Mouse (Mus musculus) small intestine, adult 2 months (tissue): ENCODE measurements at regions not wholly inside any gene's neighbourhood (a gene's known extent, or its start where the extent isn't known, plus 50 kb on each side); places are given as distances from the start of the nearest gene placed in this dataset.

Experiments
- CTCF ChIP-seq: fragments of 200-500 bp; IDR thresholded peaks from 2 replicates; pipeline ENCODE4 v1.5.1; 2012; ENCODE audit warnings: low read depth, mild to moderate bottlenecking, control low read depth, inconsistent platforms, low read length, moderate library complexity, mixed read lengths; ENCODE audit not compliant: insufficient replicate concordance, insufficient read length; ENCODE audit errors: extremely low read depth
- POLR2A ChIP-seq: fragments of 200-500 bp; IDR thresholded peaks from 2 replicates; pipeline ENCODE4 v1.6.1; 2012; ENCODE audit warnings: low read depth, mild to moderate bottlenecking, control low read depth, inconsistent platforms, low read length, moderate library complexity

- no peak for TF ChIP-seq CTCF
- TF ChIP-seq POLR2A: no peak
These were observed 744.3 kb upstream of the Arrdc4 start for GRCm38 (mm10) chr7:69493062-69493930.
